Mouse (Mus musculus) limb, embryonic 14.5 days (tissue): ENCODE data around the gene Mpp2. TPM values are rescaled to one million over a fixed set of nuclear protein-coding genes. Genes with fewer than 3 reads are reported as not detected.
A peak's percentile ranks its signal among the peaks of the same experiment; 100 is the strongest.

ENCODE experiments used
- ATAC-seq: fragments of 200-750 bp; cut with Nextera tagmentation; 2 replicates; pipeline ENCODE4 v1.8.0; 2017; ENCODE audit warnings: low read depth, moderate number of reproducible peaks, moderate TSS enrichment; ENCODE audit not compliant: low FRiP score
- DNase-seq: peaks from one replicate; pipeline ENCODE4 v3.0.0-alpha.2; 2015; ENCODE audit warnings: low spot score
- H3K27ac ChIP-seq: fragments of 300-500 bp; sonication (generic); replicated peaks from 2 replicates; pipeline ENCODE4 v1.5.1; 2014; ENCODE audit warnings: low read depth, mild to moderate bottlenecking, low read length, moderate library complexity, mixed read lengths
- H3K27me3 ChIP-seq: fragments of 300-500 bp; sonication (generic); 2 replicates; pipeline ENCODE4 v1.6.1; 2014; ENCODE audit warnings: low read length, mixed read lengths; ENCODE audit not compliant: control insufficient read depth, insufficient read depth
- H3K36me3 ChIP-seq: fragments of 300-500 bp; sonication (generic); 2 replicates; pipeline ENCODE4 v1.6.1; 2014; ENCODE audit warnings: mild to moderate bottlenecking, low read length, moderate library complexity, mixed read lengths; ENCODE audit not compliant: control insufficient read depth, insufficient read depth
- H3K4me1 ChIP-seq: fragments of 300-500 bp; sonication (generic); 2 replicates; pipeline ENCODE4 v1.6.1; 2014; ENCODE audit warnings: antibody characterized with exemption, low read length, mixed read lengths; ENCODE audit not compliant: control insufficient read depth, insufficient read depth
- H3K4me2 ChIP-seq: fragments of 300-500 bp; sonication (generic); replicated peaks from 2 replicates; pipeline ENCODE4 v1.6.1; 2014; ENCODE audit warnings: low read depth, mild to moderate bottlenecking, low read length, moderate library complexity; ENCODE audit not compliant: severe bottlenecking
- H3K4me3 ChIP-seq: fragments of 300-500 bp; sonication (generic); replicated peaks from 2 replicates; pipeline ENCODE4 v1.5.1; 2014; ENCODE audit warnings: low read length
- H3K9ac ChIP-seq: fragments of 300-500 bp; sonication (generic); 2 replicates; pipeline ENCODE4 v1.6.1; 2014; ENCODE audit warnings: mild to moderate bottlenecking, low read depth, low read length, moderate library complexity; ENCODE audit not compliant: severe bottlenecking
- H3K9me3 ChIP-seq: fragments of 300-500 bp; sonication (generic); 2 replicates; pipeline ENCODE4 v1.6.1; 2016; ENCODE audit warnings: low read length; ENCODE audit not compliant: control insufficient read depth
- POLR2A ChIP-seq: fragments of 200-500 bp; IDR thresholded peaks from 2 replicates; pipeline ENCODE4 v1.8.0; 2012; ENCODE audit warnings: inconsistent platforms, mild to moderate bottlenecking, moderate library complexity, borderline replicate concordance; ENCODE audit not compliant: insufficient read depth, insufficient read length; ENCODE audit errors: extremely low read depth
- WGBS: fragments of 180-500 bp; shearing (Covaris S2); extraction: QIAGEN DNeasy Blood & Tissue Kit; methylation state at CpG from one replicate; pipeline ENCODE4 v1.1.7; 2014; 5-methylcytosine and 5-hydroxymethylcytosine counted together
- polyA plus RNA-seq, 2 experiments: library from polyadenylated mRNA; depleted of rRNA in 1 of 2; stranded (reverse) in 1 of 2; unstranded in 1 of 2; fragments of >200 nt; fragmentation: Nextera tagmentation in 1 of 2; extraction: Ambion mirVana in 1 of 2; gene quantifications; 2 replicates each; pipeline versions ENCODE4 v1.2.1 to v1.2.3; 2012 to 2014

Mpp2 gene
- polyA plus RNA-seq (2012; rRNA removed) (20.5 and 26.7 TPM in 2 replicates), polyA plus RNA-seq (2014; fragmentation: Nextera tagmentation; extraction: Ambion mirVana) (6.6 and 10.2 TPM in 2 replicates)

DNA sequence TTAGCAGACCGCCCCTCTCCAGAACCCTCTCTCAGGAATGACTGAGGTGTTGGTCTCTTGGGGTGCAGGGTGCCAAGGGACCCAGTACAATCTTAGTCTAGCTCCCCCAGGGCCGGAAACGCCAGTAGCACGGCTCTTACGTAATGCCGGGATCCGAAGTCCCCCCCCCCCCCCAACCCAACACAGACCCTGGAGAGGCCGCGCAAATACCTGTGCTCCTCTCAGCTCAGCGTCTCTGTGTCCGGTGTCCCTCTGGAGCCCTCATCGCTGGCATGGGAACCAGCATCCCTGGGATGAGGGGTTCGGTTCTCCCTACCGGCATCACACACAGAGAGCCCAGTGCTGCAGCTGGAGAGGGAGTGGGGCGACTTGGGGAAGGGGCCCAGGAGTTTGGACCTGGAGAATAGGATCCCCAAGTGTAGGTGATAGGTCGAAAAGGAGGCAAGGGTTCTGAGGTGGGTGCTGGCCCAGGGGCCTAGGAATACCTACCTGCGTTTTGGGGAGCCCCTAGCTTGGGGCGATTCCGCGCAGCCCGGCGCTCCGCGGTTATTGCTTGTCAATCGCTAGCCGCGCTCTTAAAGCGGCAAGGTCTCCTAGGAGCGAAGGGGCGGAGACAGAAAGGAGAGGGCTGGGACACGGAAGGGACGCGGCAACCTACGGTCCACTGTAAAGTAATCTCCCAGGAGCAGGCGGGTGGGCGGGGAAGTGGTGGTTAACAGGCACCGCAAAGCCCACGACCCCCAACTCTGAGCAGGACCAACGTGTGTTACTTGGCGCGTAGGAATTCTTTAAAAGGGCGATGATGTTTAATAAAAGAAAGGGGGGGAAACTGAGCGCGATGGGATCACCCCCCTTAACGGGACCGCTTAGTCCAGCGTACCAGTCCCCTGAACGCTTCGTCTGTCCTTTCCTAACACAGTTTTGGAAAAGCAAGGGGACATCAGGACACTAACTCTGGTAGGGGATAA lies at the start of gene Mpp2:
Mpp2 (minus strand) TSS at position 585 of the 968 bp plus-strand sequence.
- H3K27me3 ChIP-seq, result no peaks in the 10 kb centered on the region
- H3K9ac ChIP-seq, result peak within 1 kb of the TSS; percentile 62
- H3K36me3 ChIP-seq, result no peaks in the 10 kb centered on the region
- ATAC-seq, result peak; percentile 72
- DNase-seq, result peak; percentile 78
- peak within 1 kb of the TSS; percentile 84 for H3K27ac ChIP-seq
- peak within 1 kb of the TSS; percentile 69 for H3K4me3 ChIP-seq
- peaks cover 13% of the 10 kb centered on the region; the same call in 1 of the 2 replicates for H3K4me1 ChIP-seq
- no peaks in the 10 kb centered on the region for H3K9me3 ChIP-seq
- under 1% methylated on average over 46 of the region's 49 CpGs for WGBS
- peak within 1 kb of the TSS; percentile 91 for H3K4me2 ChIP-seq
- 0 out of 2 replicates have a peak, but pooled peaks have one; percentile 11 for TF ChIP-seq POLR2A

DNA sequence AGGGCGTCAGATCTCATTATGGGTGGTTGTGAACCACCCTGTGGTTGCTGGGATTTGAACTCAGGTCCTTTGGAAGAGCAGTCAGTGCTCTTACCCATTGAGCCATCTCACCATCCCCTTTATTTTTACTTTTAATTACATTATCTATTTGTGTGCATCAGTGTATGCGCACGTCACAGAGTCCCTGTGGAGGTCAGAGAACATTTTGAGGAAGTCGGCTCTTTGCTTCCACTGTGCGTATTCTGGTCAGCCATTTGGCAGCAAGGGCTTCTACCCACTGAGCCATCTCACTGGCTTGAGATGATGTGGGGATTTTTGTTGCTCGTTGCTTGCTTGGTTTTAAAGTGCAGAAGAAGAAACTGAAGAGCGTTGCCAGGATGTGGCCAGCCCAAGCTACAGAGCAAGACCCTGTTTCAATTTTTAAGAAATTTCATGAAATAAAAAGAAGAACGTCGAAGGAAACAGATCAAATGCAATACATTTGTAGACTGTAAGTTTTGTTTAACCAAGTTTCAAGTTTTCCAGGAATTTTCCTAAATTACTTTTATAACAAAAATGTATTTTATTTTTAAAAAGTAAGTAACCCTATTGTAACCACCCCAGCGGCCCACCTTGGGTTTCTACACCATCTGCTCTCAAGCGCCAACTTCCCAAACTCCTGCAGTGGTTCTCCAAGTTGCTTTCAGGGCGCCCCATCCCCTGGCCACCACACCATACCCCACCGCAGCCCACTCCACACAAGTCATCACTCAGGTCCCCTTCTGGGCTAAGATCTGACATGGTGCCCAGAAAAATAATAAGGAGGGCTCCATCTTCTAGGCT lies 49.5 kb upstream of the Mpp2 start:
- Histone ChIP-seq H3K9ac (no peak overlapping the region), H3K4me2 (peak overlapping the region; percentile 64), H3K4me1 (no peaks in the 10 kb centered on the region), H3K36me3 (no peaks in the 10 kb centered on the region), H3K4me3 (peak overlapping the region; percentile 34), H3K27me3 (no peaks in the 10 kb centered on the region), H3K27ac (no peak overlapping the region), H3K9me3 (no peaks in the 10 kb centered on the region)
- WGBS, result 49% methylated on average over 13 of the region's 13 CpGs
- no peak for DNase-seq
- no peak; the same call in 1 of the 2 replicates for ATAC-seq
- TF ChIP-seq POLR2A, result no peak

DNA sequence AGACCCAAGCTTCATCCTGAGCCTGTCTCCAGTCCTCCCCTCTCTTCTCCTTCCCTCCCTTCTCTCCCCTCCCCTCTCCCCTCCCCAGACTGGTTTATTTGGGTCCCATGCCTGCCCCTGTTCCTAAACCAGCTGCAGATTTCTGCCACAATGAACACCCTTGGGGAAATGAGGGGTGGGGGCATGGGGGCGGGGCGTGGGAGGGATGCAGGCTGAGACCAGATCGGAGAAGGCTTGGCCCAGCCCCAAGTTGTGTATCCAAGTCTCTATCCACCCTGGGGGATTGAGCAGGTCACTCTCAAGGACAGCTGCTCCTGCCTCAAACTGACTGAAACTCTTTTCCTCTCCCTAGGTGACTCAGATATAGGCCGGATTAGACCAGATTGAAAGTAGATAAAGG lies 46.2 kb upstream of the Mpp2 start:
- Histone ChIP-seq H3K4me2 (no peak overlapping the region), H3K36me3 (no peaks in the 10 kb centered on the region), H3K27ac (no peak overlapping the region), H3K4me3 (no peak overlapping the region), H3K9me3 (no peaks in the 10 kb centered on the region), H3K9ac (no peak overlapping the region), H3K27me3 (no peaks in the 10 kb centered on the region), H3K4me1 (no peaks in the 10 kb centered on the region)
- 14% methylated on average over 4 of the region's 4 CpGs for WGBS
- DNase-seq (no peak), ATAC-seq (no peak)
- TF ChIP-seq POLR2A, result no peak

DNA sequence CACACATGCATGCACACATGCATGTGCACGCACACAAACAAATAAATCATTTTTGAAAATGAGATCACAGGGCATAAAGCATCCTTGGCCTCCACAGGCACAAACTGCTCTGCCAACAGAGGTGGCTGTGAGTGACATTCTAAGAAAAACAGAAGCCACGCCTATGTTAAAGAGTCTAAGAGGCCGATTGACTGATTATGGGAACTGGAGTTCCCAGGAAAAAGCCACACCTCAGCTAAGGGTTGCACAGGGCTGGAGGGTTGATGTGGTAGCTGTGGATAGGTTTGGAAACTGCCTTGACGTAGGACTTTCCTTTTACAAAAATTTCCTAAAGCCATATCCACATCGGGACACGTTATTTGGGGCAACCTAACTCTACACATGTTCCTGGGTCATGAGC lies 29.1 kb upstream of the Mpp2 start:
- H3K4me3 ChIP-seq, result no peak overlapping the region

DNA sequence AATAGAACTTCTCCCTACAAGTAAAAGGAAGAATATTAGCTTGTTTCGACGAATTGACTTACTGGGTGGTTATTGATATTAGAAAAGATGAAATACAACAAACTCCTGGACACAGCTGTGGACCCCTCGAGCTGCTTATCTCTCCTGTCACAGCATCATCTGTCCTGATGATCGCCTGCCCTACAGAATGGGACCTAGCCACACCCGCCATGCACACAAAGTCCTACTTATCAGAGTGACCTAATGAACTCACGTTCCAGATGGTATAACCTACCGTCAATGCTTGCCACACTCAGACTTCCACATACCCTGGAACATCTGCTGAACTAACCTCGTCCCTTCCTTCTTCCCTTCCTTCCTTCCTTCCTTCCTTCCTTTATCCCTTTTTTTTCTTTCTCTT lies 27.9 kb upstream of the Mpp2 start:
- 77% methylated on average over 8 of the region's 8 CpGs for WGBS
- Histone ChIP-seq H3K4me1 (no peaks in the 10 kb centered on the region), H3K4me3 (no peak overlapping the region), H3K36me3 (no peaks in the 10 kb centered on the region), H3K4me2 (no peak overlapping the region), H3K9me3 (no peaks in the 10 kb centered on the region), H3K27ac (no peak overlapping the region), H3K9ac (no peak overlapping the region), H3K27me3 (no peaks in the 10 kb centered on the region)
- no peak for DNase-seq
- ATAC-seq, result no peak
- TF ChIP-seq POLR2A, result no peak

More for the DNA sequence above, 29.1 kb upstream of the Mpp2 start:
- Histone ChIP-seq H3K27me3 (no peaks in the 10 kb centered on the region), H3K27ac (no peak overlapping the region), H3K4me1 (no peaks in the 10 kb centered on the region), H3K9me3 (no peaks in the 10 kb centered on the region), H3K4me2 (no peak overlapping the region), H3K36me3 (no peaks in the 10 kb centered on the region), H3K9ac (no peak overlapping the region)
- DNase-seq, result no peak
- TF ChIP-seq POLR2A, result no peak
- no peak for ATAC-seq
- 81% methylated on average over 6 of the region's 6 CpGs for WGBS
